Mouse (Mus musculus): Measurements from ENCODE around the gene Lrrn1. TPM values are rescaled to one million over a fixed set of nuclear protein-coding genes. Genes with fewer than 3 reads are reported as not detected.
A peak's percentile ranks its signal among the peaks of the same experiment; 100 is the strongest.

Gene Lrrn1
- total and polyA plus RNA-seq, 2 experiments from 2014 or later = 46.9 to 64.6 TPM

DNA sequence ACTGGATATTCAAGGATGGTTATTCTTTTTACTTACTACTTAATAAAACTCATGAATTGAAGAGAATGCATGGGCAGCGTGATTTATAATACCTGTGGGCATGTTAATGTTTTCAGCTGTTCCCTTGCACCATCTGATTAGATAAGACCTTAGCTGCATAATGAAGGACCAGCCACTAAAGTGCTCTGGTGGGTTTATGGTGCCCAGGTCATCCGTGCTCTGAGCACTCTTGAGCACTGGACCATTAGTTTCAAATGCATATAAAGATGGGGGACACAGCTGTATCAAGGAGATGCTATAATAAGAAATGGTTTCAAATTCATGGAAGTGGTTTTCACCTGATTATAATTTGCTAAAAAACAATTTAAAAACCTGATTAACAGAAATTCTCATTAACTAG is 16.7 kb downstream of the Lrrn1 start:
- Histone ChIP-seq H3K4me3 (ENCODE audit: low read depth, low read length) (no peak overlapping the region), H3K9me3 (ENCODE audit: low read length) (no peaks in the 10 kb centered on the region), H3K36me3 (ENCODE audit: insufficient read depth, low read length) (no peaks in the 10 kb centered on the region), H3K27me3 (ENCODE audit: insufficient read depth, low read length) (no peaks in the 10 kb centered on the region), H3K4me2 (ENCODE audit: low read depth, low read length, poor library complexity, severe bottlenecking) (no peak overlapping the region), H3K9ac (replicated peaks; ENCODE audit: low read length, poor library complexity, severe bottlenecking) (no peak overlapping the region), H3K4me1 (ENCODE audit: insufficient read depth, low read length) (no peaks in the 10 kb centered on the region), H3K27ac (ENCODE audit: low read depth, low read length) (no peak overlapping the region)
- WGBS = 74% methylated on average over 2 of the region's 2 CpGs
- ATAC-seq (ENCODE audit: low FRiP score) (no peak), DNase-seq (ENCODE audit: low spot score) (no peak)
- TF ChIP-seq CTCF (IDR thresholded peaks at IDR 0.05) = no peak

- Histone ChIP-seq H3K4me1 (ENCODE audit: insufficient read depth, low read length) (no peaks in the 10 kb centered on the region), H3K9me3 (ENCODE audit: low read length) (no peaks in the 10 kb centered on the region), H3K4me3 (ENCODE audit: low read depth, low read length) (no peak overlapping the region), H3K27ac (ENCODE audit: low read depth, low read length) (no peak overlapping the region), H3K4me2 (ENCODE audit: low read depth, low read length, poor library complexity, severe bottlenecking) (no peak overlapping the region), H3K36me3 (ENCODE audit: insufficient read depth, low read length) (no peaks in the 10 kb centered on the region), H3K27me3 (ENCODE audit: insufficient read depth, low read length) (no peaks in the 10 kb centered on the region), H3K9ac (replicated peaks; ENCODE audit: low read length, poor library complexity, severe bottlenecking) (no peak overlapping the region)
- WGBS = 90% methylated on average over 1 of the region's 1 CpGs
- DNase-seq (ENCODE audit: low spot score) = no peak
- ATAC-seq (ENCODE audit: low FRiP score) = no peak
- TF ChIP-seq CTCF (IDR thresholded peaks at IDR 0.05) = no peak
Observed at GRCm38 (mm10) chr6:107552511-107552910, 22.9 kb downstream of the Lrrn1 start.

DNA sequence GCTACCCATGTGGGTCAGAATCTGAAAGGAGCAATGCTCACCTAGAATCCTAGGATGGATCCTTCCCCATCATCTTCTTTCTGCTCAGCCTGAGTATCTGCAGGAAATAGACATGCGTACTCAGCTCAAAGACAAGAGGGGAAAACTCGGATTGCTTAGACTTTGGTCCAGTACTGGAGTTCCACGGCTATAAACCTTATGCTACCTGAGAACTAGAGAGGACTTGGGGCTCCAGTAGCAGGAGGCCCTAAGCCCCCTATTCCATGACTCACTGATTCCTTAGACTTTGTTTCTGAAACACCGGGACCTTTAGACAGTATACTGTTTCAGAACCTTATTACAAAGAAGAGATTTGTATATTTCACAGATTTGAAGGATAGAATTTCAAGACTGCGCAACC is 25.8 kb downstream of the Lrrn1 start:
- 94% methylated on average over 5 of the region's 5 CpGs for WGBS
- DNase-seq (ENCODE audit: low spot score) (no peak), ATAC-seq (ENCODE audit: low FRiP score) (no peak)
- Histone ChIP-seq H3K4me2 (ENCODE audit: low read depth, low read length, poor library complexity, severe bottlenecking) (no peak overlapping the region), H3K27ac (ENCODE audit: low read depth, low read length) (no peak overlapping the region), H3K27me3 (ENCODE audit: insufficient read depth, low read length) (no peaks in the 10 kb centered on the region), H3K4me1 (ENCODE audit: insufficient read depth, low read length) (no peaks in the 10 kb centered on the region), H3K9ac (replicated peaks; ENCODE audit: low read length, poor library complexity, severe bottlenecking) (no peak overlapping the region), H3K4me3 (ENCODE audit: low read depth, low read length) (no peak overlapping the region), H3K36me3 (ENCODE audit: insufficient read depth, low read length) (no peaks in the 10 kb centered on the region), H3K9me3 (ENCODE audit: low read length) (no peaks in the 10 kb centered on the region)
- no peak for TF ChIP-seq CTCF (IDR thresholded peaks at IDR 0.05)

DNA sequence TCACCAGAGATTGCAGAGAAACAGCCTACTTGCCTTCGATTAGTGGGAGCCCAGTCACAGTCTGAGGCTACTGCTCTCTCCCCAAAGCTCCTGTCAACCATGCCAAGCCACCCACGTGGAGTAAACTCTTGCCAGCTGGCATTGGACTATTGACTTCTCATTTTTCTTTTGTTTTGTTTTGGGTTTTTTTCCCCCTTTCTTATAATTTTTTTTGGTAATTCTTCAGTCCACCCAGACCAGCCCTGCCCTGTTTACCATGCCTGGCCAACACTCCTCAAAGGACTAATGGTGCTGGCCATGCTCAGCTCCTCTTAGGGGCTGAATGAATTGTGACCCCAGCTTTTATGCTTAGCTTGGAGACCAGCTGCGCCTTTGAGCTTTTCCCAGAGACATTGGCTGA is 27.4 kb downstream of the Lrrn1 start:
- no peaks in the 10 kb centered on the region for H3K36me3 ChIP-seq (ENCODE audit: insufficient read depth, low read length)
- H3K27ac ChIP-seq (ENCODE audit: low read depth, low read length) = no peak overlapping the region
- DNase-seq (ENCODE audit: low spot score) (peak; percentile 84), ATAC-seq (ENCODE audit: low FRiP score) (peak; percentile 83)
- no peaks in the 10 kb centered on the region for H3K27me3 ChIP-seq (ENCODE audit: insufficient read depth, low read length)
- H3K9me3 ChIP-seq (ENCODE audit: low read length) = no peaks in the 10 kb centered on the region
- 69% methylated on average over 3 of the region's 3 CpGs for WGBS
- H3K4me3 ChIP-seq (ENCODE audit: low read depth, low read length) = no peak overlapping the region
- TF ChIP-seq CTCF (IDR thresholded peaks at IDR 0.05) = no peak
- no peak overlapping the region for H3K9ac ChIP-seq (replicated peaks; ENCODE audit: low read length, poor library complexity, severe bottlenecking)
- no peaks in the 10 kb centered on the region for H3K4me1 ChIP-seq (ENCODE audit: insufficient read depth, low read length)
- H3K4me2 ChIP-seq (ENCODE audit: low read depth, low read length, poor library complexity, severe bottlenecking) = no peak overlapping the region

GRCm38 (mm10) chr6:107557806-107558205 is 28.2 kb downstream of the Lrrn1 start:
- WGBS = 65% methylated on average over 3 of the region's 3 CpGs
- no peak for TF ChIP-seq CTCF (IDR thresholded peaks at IDR 0.05)
- no peak overlapping the region for H3K27ac ChIP-seq (ENCODE audit: low read depth, low read length)

GRCm38 (mm10) chr6:107562255-107562654 is 32.7 kb downstream of the Lrrn1 start:
- Histone ChIP-seq H3K27ac (ENCODE audit: low read depth, low read length) (no peak overlapping the region), H3K4me2 (ENCODE audit: low read depth, low read length, poor library complexity, severe bottlenecking) (no peak overlapping the region), H3K4me3 (ENCODE audit: low read depth, low read length) (no peak overlapping the region), H3K36me3 (ENCODE audit: insufficient read depth, low read length) (peaks cover 3% of the 10 kb centered on the region), H3K27me3 (ENCODE audit: insufficient read depth, low read length) (no peaks in the 10 kb centered on the region), H3K9me3 (ENCODE audit: low read length) (no peaks in the 10 kb centered on the region), H3K9ac (replicated peaks; ENCODE audit: low read length, poor library complexity, severe bottlenecking) (no peak overlapping the region), H3K4me1 (ENCODE audit: insufficient read depth, low read length) (no peaks in the 10 kb centered on the region)
- ATAC-seq (ENCODE audit: low FRiP score) = no peak
- no peak for DNase-seq (ENCODE audit: low spot score)
- TF ChIP-seq CTCF (IDR thresholded peaks at IDR 0.05) = no peak
- WGBS = 96% methylated on average over 2 of the region's 2 CpGs

More at GRCm38 (mm10) chr6:107557806-107558205, 28.2 kb downstream of the Lrrn1 start:
- Histone ChIP-seq H3K4me2 (ENCODE audit: low read depth, low read length, poor library complexity, severe bottlenecking) (no peak overlapping the region), H3K4me3 (ENCODE audit: low read depth, low read length) (no peak overlapping the region), H3K4me1 (ENCODE audit: insufficient read depth, low read length) (no peaks in the 10 kb centered on the region), H3K36me3 (ENCODE audit: insufficient read depth, low read length) (no peaks in the 10 kb centered on the region), H3K9ac (replicated peaks; ENCODE audit: low read length, poor library complexity, severe bottlenecking) (no peak overlapping the region), H3K27me3 (ENCODE audit: insufficient read depth, low read length) (no peaks in the 10 kb centered on the region), H3K9me3 (ENCODE audit: low read length) (no peaks in the 10 kb centered on the region)
- ATAC-seq (ENCODE audit: low FRiP score) = no peak
- no peak for DNase-seq (ENCODE audit: low spot score)

Measured in midbrain, postnatal 0 days (tissue).